Mouse (Mus musculus): Measurements from ENCODE around the gene Gm20696.

DNA sequence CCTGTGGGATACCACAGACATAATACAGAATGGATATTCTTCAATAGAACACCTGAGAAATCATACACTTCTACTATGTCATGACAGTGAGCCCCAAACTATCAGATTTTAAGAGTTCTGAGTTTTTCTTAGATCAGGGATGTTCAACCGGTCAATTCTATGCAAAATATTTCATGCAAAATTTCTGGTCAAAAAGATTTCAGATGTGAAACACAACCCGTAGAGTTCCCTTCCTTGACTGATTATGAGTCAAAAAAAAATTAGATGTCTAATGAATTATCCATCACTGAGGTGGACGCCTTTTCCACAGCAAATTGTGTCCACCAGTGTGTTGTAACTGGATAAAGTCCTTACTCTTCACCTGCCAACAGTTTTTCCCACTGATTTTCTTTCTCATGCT lies 332.3 kb downstream of the Gm20696 start:
- TF ChIP-seq CHD2 (IDR thresholded peaks at IDR 0.05; ENCODE audit: low read depth, low read length) (no peak), ZNF384 (IDR thresholded peaks at IDR 0.05; ENCODE audit: low read depth, low read length) (no peak), MAFK (IDR thresholded peaks at IDR 0.05; ENCODE audit: insufficient read depth, low read depth, low read length) (no peak), HCFC1 (IDR thresholded peaks at IDR 0.05; ENCODE audit: borderline replicate concordance, insufficient read depth, low read length) (no peak), ZC3H11A (IDR thresholded peaks at IDR 0.05; ENCODE audit: borderline replicate concordance, low read depth, low read length) (no peak)
